Mouse (Mus musculus): ENCODE data around the gene Triap1. TPM values are rescaled to one million over a fixed set of nuclear protein-coding genes. Genes with fewer than 3 reads are reported as not detected.

Gene Triap1
- 4.6 and 6.1 TPM in 2 replicates for polyA plus RNA-seq (2012)

GRCm38 (mm10) chr5:115340577-115341313, at the start of gene Triap1, which contains the start of gene Gatc:
Gene Triap1, plus strand, starts transcription at chr5:115341225.
Gene Gatc, minus strand, starts transcription at chr5:115341178.

GRCm38 (mm10) chr5:115300792-115301614, 40.0 kb upstream of the Triap1 start, which contains the start of gene Dynll1:
Gene Dynll1, minus strand, starts transcription at chr5:115300999.

GRCm38 (mm10) chr5:115326875-115327609, 14.0 kb upstream of the Triap1 start, which contains the start of gene Srsf9:
Gene Srsf9, plus strand, starts transcription at chr5:115327177.

GRCm38 (mm10) chr5:115348546-115349224, 7.7 kb downstream of the Triap1 start, which contains the start of gene Cox6a1:
Gene Cox6a1, minus strand, starts transcription at chr5:115348981.

Other genes starting within 250 kb of the Triap1 start
- gene Gm10401, start 242.9 kb upstream of the Triap1 start, polyA plus RNA-seq (2012) = not detected in 2 replicates
- gene Acads, start 221.9 kb upstream of the Triap1 start, polyA plus RNA-seq (2012) = 57.8 and 61.9 TPM in 2 replicates
- 40.0 and 46.4 TPM in 2 replicates for gene Unc119b, start 206.2 kb upstream of the Triap1 start, polyA plus RNA-seq (2012)
- gene Mlec, start 183.0 kb upstream of the Triap1 start, polyA plus RNA-seq (2012) = 66.7 and 90.8 TPM in 2 replicates
- 0.37 and 0.73 TPM in 2 replicates for gene Cabp1, start 146.8 kb upstream of the Triap1 start, polyA plus RNA-seq (2012)
- 13.8 and 18.1 TPM in 2 replicates for gene Pop5, start 105.4 kb upstream of the Triap1 start, polyA plus RNA-seq (2012)
- gene Rnf10, start 68.3 kb upstream of the Triap1 start, polyA plus RNA-seq (2012) = 243 and 252 TPM in 2 replicates
- 17.6 and 18.8 TPM in 2 replicates for gene Coq5, start 61.6 kb upstream of the Triap1 start, polyA plus RNA-seq (2012)
- gene Dynll1, start 40.2 kb upstream of the Triap1 start, polyA plus RNA-seq (2012) = 412 and 470 TPM in 2 replicates
- gene Srsf9, start 14.0 kb upstream of the Triap1 start, polyA plus RNA-seq (2012) = 74.0 and 79.8 TPM in 2 replicates
- 11.6 and 11.8 TPM in 2 replicates for gene Gatc, start within 50 bp of the Triap1 start, polyA plus RNA-seq (2012)
- 1,870 and 2,088 TPM in 2 replicates for gene Cox6a1, start 7.8 kb downstream of the Triap1 start, polyA plus RNA-seq (2012)
- gene Msi1, start 88.4 kb downstream of the Triap1 start, polyA plus RNA-seq (2012) = not detected in 2 replicates
- not detected in 2 replicates for gene Pla2g1b, start 125.0 kb downstream of the Triap1 start, polyA plus RNA-seq (2012)
- 6.3 and 8.1 TPM in 2 replicates for gene Sirt4, start 143.5 kb downstream of the Triap1 start, polyA plus RNA-seq (2012)
- gene Pxn, start 165.5 kb downstream of the Triap1 start, polyA plus RNA-seq (2012) = 230 and 240 TPM in 2 replicates
- 2,995 and 3,136 TPM in 2 replicates for gene Rplp0, start 218.2 kb downstream of the Triap1 start, polyA plus RNA-seq (2012)
- 44.7 and 58.8 TPM in 2 replicates for gene Gcn1l1, start 224.0 kb downstream of the Triap1 start, polyA plus RNA-seq (2012)